Mouse (Mus musculus) 416B (cell line): ENCODE results near the gene Tesk2.

Experiments
- DNase-seq: peaks from one replicate; pipeline ENCODE4 v3.0.0; 2011; ENCODE audit warnings: low read depth

The Tesk2 gene

DNA sequence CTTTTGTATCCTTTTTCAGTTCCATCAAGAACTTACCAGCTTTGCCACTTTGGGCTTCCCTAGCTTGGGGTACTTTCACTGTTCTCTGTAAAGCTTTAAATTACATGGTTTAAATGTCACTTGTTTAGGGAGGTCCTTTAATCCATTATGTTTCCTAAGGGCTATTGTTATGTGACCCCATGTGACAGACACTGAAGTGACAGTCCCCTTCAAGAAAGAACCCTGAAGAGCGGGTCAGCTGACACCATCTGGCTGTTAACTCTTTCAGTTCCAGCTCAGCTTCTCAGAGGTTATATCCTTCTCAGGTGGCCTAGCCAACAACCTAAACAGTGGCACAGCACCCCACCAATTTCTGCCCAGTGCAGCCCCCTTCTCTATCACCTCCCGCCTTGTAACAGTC lies 133.5 kb downstream of the Tesk2 start:
- DNase-seq = no peak
